Mouse (Mus musculus) thymus, adult 18-20 months (tissue): Measurements from ENCODE around the gene Rtp4.

Experiments
- DNase-seq, 2 experiments: peaks; one replicate each; pipeline ENCODE4 v3.0.0; 2022; ENCODE audit warnings: mixed read lengths in 2 of 2

Rtp4 gene

GRCm38 (mm10) chr16:23520235-23520871 is at the start of gene Rtp4, which contains the start of gene Masp1:
TSS of gene Rtp4 (plus strand) at chr16:23520291.
TSS of gene Masp1 (minus strand) at chr16:23520815.
- DNase-seq = no peak

GRCm38 (mm10) chr16:23471551-23471950 is 48.5 kb upstream of the Rtp4 start:
- no peak for DNase-seq

DNA sequence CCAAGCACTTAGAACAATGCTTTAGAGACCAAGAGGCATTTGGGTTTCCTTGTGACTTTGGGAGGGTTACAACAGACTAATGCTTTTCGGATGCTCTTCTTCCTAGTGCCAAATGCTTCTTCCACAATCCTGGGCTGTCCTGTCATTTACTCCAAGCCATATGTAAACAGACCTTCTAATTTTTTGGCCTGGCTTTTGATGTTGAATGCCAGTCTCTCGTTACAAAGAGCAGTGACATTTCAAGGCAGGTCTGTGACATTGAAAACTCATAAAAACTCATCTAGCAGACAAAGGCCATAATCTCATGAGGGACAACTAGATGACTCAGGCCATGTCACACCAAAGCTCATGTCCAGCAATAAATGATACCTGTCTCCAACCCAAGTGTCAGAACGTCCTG is 48.0 kb upstream of the Rtp4 start:
- DNase-seq = no peak

DNA sequence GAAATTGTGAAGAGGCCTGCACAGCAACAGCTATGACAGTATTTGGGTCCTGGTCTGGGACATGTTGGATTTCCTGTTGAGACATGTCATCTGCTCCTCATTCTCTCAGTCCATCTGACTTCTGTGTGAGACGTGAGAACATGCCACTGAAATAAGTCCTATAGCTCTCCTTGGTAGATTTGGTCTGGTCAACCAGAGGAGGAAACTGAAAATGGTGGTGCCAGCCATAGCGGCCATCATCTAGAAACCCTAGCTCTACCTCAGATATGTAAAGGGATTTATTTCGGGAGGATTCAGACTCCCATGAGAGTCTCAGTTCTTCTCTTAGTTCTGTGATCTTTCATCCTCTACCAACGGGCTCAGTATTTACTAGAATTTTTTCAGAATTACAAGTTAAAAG is 44.4 kb upstream of the Rtp4 start:
- no peak for DNase-seq

- DNase-seq = no peak
These were observed 43.5 kb upstream of the Rtp4 start for GRCm38 (mm10) chr16:23476598-23476997.

- no peak for DNase-seq
These were observed 40.1 kb upstream of the Rtp4 start for GRCm38 (mm10) chr16:23479872-23480603.

GRCm38 (mm10) chr16:23482218-23482617 is 37.9 kb upstream of the Rtp4 start:
- DNase-seq = no peak

- DNase-seq = no peak
These were observed 37.2 kb upstream of the Rtp4 start for GRCm38 (mm10) chr16:23482846-23483245.

GRCm38 (mm10) chr16:23483292-23483691 is 36.8 kb upstream of the Rtp4 start:
- no peak for DNase-seq

- DNase-seq = no peak
These were observed 27.3 kb upstream of the Rtp4 start for GRCm38 (mm10) chr16:23492783-23493182.

- DNase-seq = no peak
These were observed 23.7 kb upstream of the Rtp4 start for GRCm38 (mm10) chr16:23496245-23496924.

DNA sequence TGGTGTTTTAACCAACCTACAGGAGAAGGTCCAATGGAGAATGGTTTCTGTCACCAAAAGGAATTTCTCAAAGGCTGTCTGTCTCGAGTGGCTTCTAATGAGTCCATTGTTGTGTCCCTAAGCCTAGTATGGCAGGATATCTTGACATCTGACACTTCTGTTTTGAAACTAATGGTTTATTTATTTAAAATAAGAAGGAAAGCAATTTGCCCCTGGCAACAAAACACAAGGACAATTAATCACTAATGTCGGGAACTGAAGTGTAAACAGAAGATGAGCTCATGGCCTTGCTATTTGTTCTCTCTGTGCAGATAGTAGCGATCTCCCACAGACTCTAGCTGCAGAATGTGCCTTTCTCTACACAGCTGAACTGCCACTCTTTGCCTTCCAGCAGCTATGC is 22.7 kb upstream of the Rtp4 start:
- DNase-seq = no peak

DNA sequence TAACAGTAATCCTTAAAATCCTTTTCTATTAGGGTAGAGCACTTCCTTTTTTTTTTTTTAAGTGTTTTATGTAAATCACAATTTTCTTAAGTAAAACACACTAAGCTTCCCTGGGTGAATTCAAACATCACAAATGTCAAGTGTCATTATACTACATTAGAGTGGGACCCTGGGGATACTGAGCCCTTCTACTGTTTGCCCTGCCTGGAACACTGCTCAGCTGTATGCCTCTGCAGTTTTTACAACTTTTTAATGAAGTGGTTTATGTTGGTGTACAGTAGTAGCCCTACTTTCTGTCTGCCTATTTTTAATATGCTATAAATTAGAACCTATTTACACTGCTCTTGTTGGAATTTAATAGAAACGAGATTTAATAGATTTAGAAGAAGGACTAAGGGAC is 22.2 kb upstream of the Rtp4 start:
- no peak for DNase-seq

- no peak for DNase-seq
These were observed 21.4 kb upstream of the Rtp4 start for GRCm38 (mm10) chr16:23498691-23499131.

- no peak for DNase-seq
These were observed 19.5 kb upstream of the Rtp4 start for GRCm38 (mm10) chr16:23500558-23500957.

- no peak for DNase-seq
These were observed 18.8 kb upstream of the Rtp4 start for GRCm38 (mm10) chr16:23501288-23501687.

DNA sequence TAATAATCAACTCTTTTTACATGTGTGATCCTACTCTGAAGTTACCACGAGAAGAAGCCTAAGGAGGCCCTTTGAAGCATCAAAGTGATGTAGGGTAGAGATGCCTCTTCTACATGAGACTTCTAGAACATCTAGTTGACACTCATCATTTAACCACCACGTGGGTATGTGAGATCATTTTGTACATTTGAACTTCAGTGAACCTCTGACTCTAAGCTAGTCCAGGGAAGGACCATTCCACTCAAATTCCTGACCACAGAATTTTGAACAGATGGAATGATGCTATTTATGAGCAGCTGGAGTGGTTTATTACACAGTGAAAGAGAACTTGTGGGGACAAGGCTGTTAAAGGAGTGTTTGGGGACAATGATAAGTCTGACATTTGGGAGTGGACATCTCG is 17.6 kb upstream of the Rtp4 start:
- no peak for DNase-seq

GRCm38 (mm10) chr16:23503351-23503750 is 16.7 kb upstream of the Rtp4 start:
- DNase-seq = no peak

DNA sequence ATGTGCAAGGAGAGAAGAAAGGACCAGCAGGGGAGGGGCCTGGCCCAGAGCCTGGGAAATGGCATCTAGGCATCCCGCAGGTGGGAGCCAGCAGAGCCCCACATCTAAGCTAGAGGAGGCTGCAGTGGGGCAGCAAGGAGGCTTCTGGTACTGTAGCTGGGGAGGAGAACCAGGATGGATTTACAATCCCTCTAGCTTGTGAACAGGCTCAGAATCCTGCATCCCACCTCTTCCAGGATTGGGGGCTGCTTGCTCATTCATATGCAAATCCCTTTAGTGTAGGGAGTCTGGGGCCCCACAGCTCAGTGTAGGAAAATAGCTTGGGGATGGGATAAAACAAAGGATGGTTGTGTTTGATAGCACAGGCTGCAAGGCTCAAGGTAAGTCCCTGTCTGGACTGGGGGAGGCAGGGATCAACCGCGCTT is 15.8 kb upstream of the Rtp4 start:
- no peak for DNase-seq

- no peak for DNase-seq
These were observed 14.0 kb upstream of the Rtp4 start for GRCm38 (mm10) chr16:23505904-23506687.

GRCm38 (mm10) chr16:23511166-23511935 is 8.7 kb upstream of the Rtp4 start:
- no peak for DNase-seq

DNA sequence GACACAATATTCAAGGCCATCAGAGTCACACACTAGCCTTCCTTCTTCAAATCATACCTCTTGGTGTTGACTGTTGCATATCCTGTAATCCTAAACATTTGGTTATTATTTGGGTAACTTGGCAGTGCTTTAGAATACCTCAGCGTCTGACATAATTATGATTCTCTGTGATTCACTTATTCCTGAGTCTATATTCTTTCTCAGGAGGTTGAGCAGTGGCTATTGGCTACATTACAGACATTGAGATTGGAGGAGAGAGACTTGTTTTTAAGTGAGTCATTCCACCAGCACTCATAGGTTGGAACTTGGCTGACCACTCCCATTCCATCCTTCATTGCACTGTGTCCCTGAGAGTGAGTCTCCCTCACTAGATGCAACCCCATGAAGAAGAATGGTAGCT is 6.7 kb upstream of the Rtp4 start:
- no peak for DNase-seq
